Mouse (Mus musculus) splenic B cell, adult 2 months (primary cell): ENCODE results near the gene Gpd2.

ENCODE experiments used
- DNase-seq: peaks from one replicate; pipeline ENCODE4 v3.0.0-alpha.2; 2011; ENCODE audit warnings: low read depth, low spot score
- H3K27me3 ChIP-seq: 2 replicates; pipeline ENCODE4 v1.6.1; 2012; ENCODE audit warnings: mild to moderate bottlenecking, low read length, moderate library complexity, mixed read lengths; ENCODE audit not compliant: control insufficient read depth, poor library complexity, insufficient read depth, severe bottlenecking
- H3K36me3 ChIP-seq: 2 replicates; pipeline ENCODE4 v1.6.1; 2012; ENCODE audit warnings: mild to moderate bottlenecking, low read length, moderate library complexity, mixed read lengths; ENCODE audit not compliant: control insufficient read depth, poor library complexity, insufficient read depth, severe bottlenecking

Gene Gpd2

GRCm38 (mm10) chr2:57416711-57417110 is 179.3 kb downstream of the Gpd2 start:
- DNase-seq: no peak
- Histone ChIP-seq H3K36me3 (no peaks in the 10 kb centered on the region), H3K27me3 (no peaks in the 10 kb centered on the region)
